Mouse (Mus musculus) NIH3T3 (cell line): ENCODE data around the gene Mtx1.
A peak's percentile ranks its signal among the peaks of the same experiment; 100 is the strongest.
"Not testable (repeated sequence)": the region's sequence is repeated elsewhere in the genome, so short reads cannot be mapped to it uniquely, and the experiment has no call there.

Experiments
- DNase-seq: peaks from one replicate; pipeline ENCODE4 v3.0.0-alpha.2; 2012; ENCODE audit warnings: low read depth

The Mtx1 gene

DNA sequence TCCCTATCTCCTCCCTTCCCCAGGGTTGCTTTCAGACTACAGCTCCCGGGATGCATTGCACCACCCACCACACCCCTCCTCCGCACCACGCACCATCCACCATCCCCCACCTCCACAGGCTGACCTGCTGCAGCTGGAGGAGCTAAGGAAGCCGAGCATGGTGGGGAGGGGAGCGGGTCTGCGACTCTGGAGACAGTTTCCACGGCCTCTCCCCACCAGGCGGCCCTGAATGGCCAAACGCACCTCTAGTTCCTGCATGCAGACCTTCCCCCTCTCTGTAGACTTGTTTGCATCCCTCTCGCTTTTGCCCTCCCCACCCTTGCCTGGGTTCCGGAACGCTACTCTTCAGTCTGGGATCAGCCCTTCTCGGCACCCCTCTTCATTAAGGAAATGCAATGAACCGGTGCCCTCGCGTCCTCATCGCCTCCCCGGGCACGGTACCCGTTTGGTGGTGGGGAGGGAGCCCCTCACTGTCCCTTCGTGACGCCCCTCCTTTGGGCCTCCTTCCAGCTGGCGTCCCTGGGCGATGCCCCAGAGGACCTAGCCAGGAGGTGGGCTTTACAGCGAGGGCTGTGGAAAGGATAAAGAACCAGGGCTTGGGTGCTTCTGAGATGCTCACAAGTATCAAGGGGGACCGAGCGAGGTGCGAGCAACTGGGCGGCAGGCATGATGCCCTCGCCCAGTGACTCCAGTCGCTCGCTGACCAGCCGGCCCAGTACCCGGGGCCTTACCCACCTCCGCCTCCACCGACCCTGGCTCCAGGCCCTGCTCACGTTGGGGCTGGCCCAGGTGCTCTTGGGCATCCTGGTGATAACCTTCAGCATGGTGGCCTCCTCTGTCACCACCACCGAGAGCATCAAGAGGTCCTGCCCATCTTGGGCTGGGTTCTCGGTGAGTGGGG is 43.6 kb downstream of the Mtx1 start, which contains the start of gene Fam189b:
Gene Fam189b (plus strand): TSS at position 86 of the 901 bp plus-strand sequence.
- no peak for DNase-seq

DNA sequence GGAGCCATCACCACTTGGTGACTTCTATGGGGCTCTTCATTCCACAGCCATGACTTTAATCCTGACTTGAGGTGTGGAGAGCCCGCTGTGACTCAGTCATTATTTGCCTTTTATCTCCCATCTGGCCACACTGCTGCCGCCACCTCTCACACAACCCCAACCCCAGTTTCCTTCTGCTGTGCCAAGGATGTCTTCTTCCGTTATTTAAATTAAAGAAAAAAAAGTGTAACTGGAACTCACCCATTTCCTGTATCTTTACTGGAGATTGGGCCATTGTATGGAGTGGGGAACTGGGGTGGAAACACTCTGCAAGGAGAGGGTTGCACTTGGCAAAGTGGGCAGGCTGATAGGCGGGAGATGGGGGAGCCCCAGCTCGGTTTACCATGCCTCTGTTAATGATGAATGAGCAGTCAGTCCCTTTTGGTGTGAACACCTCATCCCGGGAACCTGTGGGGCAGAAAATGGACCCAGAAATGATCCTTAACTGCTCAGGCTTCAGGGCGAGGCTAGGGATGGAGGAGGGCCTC is 44.3 kb downstream of the Mtx1 start:
- no peak for DNase-seq

DNA sequence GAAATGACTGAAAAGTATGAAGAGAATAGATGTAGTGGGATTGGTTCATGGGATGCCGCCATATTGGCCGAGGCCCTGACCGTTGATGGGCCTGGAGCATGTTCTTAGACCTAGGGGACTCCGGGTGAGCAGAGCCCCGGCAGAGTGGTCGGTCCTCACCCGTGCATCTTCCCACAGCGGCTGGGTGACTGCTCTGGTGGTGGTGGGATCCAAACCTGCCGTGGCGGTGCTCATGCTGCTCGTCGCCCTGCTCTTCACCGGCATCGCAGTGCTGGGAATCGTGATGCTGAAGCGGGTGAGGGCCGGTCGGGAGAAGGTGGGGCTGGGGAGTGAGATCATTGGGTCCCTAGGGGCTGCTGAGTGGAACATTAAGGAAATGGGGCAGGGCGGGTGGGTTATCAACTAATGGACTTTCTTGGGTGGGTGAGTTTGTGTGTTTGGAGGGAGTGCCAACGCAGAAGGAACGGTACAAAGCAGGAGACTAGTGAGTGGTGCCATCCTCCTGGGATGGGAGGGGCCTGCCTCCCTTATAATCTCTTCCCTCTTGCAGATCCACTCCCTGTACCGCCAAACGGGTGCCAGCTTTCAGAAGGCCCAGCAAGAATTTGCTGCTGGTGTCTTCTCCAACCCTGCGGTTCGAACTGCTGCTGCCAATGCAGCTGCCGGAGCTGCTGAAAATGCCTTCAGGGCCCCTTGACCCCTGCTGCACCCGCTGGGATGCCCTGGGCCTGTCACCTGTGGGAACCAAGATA is 45.0 kb downstream of the Mtx1 start:
- DNase-seq = no peak

DNA sequence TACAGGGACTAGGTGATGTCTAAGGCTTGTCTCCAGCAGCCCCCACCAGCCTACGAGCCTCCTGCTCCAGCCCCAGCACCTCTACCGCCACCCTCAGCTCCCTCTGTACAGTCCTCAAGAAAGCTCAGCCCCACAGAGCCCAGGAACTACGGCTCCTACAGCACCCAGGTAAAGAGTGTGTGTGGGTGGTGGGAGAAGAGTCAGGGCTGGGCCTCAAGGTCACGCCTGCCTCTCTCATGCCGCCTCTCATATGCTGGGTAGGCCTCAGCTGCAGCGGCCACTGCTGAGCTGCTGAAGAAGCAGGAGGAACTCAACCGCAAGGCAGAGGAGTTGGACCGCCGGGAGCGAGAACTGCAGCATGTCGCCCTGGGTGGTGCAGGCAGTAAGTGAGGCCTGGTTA is 47.8 kb downstream of the Mtx1 start:
- DNase-seq = no peak

DNA sequence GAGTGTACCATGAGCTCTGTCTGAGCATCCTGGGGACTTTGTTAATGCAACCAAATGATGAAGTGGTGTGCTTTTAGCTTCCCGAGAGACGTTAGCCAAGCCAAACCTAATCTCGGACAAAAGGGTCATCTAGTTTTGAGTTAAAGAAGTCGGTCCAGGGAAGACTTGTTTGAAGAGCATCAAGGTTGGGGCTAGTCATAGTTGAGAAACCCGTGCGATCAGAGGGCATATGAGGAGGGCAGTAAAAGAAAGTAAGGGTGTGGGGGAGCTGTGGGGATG is 48.8 kb downstream of the Mtx1 start:
- no peak for DNase-seq

DNA sequence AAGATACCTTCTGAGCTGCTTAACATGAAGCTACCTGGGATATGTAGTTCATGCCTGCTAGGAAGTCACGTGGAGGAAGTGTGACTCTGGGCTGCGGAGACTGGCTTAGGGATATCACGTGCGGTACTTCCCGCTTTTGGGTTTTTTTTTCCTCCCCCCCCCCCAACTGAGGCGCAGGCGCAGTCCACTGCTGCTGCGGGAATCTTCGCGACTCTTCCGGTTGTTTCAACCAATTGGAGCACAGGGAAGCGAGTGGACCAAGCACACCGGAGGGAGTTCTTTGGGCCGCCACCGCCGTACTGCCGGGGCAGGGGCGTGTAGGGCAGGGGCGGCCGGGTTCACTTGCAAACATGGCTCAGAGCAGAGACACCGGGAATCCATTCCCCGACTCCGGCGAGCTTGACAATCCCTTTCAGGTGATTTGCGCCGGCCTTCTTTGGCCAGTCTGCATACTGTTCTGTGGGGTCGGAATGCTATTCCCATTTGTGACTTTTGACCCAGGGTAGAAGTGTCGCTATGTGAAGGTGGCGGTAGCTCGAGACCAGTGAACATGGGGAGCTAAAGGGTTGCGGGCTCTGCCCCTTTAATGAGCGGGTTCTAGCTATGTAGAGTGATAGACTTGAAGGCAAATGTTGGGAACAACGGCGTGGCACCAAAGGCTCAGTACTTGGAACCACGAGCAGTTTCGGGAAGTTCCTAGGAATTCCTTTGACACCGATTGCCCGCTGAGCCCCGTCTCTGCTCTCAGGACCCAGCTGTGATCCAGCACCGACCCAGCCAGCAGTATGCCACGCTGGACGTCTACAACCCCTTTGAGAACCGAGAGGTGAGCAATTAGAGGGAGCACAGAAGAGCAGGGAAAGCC is 49.4 kb downstream of the Mtx1 start, which contains the start of gene Scamp3:
Gene Scamp3 (plus strand): TSS at position 232 of the 865 bp plus-strand sequence.
- DNase-seq = peak; percentile 97

DNA sequence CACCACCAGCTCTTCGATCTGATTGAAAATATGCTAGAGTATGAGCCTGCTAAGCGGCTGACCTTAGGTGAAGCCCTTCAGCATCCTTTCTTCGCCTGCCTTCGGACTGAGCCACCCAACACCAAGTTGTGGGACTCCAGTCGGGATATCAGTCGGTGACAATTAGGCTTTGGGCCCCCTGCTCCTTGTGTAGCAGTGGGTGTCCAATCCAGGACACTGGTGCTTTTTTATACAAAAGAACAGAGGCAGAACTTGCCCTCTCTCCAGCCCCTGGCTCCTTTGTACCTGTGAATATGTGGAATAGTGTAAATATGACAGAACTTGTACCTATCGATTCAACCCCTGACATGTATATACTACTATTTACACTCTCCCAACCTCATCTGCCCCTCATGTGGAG is 50.5 kb downstream of the Mtx1 start:
- no peak for DNase-seq

DNA sequence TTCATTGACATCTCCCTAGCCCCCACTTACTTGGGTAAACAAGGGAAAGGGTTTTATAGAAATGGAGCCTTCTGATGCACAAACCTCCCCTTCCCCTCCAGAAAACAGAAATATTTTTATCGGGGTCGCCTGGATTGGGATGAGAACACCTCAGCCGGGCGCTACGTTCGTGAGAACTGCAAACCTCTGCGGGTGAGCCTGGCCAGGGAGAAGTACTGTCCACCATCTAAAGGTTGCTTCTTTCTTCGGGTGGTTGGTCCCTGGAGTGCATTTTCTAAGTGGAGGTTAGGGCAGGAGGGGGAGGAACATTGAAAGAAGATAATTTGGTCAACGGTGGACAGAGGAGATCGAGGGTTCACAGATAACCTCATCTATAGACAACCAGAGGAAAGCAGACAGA is 51.3 kb downstream of the Mtx1 start:
- no peak for DNase-seq

DNA sequence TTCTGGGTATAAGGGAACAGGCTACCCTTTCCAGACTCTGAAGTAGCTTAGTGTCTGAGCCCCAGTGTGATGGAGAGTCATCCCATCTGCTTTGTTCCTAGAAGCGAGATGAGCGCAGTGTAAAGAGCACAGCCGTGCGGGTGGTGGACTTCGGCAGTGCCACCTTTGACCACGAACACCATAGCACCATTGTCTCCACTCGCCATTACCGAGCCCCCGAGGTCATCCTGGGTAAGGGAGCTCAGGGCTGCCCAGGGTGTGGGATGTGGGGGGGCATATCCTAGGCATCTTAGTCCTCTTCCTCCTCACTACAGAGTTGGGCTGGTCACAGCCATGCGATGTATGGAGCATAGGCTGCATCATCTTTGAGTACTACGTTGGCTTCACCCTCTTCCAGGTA is 52.0 kb downstream of the Mtx1 start:
- no peak for DNase-seq

DNA sequence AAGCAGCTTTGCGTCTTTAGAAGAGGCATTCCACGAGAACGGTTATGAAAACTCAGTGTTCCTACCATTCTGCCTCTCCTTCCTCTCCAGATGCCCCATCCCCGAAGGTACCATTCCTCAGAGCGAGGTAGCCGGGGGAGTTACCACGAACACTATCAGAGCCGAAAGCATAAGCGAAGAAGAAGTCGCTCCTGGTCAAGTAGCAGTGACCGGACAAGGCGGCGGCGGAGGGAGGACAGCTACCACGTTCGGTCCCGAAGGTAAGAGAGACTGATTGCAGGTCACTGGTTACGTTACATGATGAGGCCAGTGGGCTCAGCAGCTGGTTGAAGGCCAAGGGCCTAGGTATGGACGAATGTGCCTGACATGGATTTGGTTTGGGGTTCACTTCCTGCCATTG is 59.9 kb downstream of the Mtx1 start:
- DNase-seq = no peak

DNA sequence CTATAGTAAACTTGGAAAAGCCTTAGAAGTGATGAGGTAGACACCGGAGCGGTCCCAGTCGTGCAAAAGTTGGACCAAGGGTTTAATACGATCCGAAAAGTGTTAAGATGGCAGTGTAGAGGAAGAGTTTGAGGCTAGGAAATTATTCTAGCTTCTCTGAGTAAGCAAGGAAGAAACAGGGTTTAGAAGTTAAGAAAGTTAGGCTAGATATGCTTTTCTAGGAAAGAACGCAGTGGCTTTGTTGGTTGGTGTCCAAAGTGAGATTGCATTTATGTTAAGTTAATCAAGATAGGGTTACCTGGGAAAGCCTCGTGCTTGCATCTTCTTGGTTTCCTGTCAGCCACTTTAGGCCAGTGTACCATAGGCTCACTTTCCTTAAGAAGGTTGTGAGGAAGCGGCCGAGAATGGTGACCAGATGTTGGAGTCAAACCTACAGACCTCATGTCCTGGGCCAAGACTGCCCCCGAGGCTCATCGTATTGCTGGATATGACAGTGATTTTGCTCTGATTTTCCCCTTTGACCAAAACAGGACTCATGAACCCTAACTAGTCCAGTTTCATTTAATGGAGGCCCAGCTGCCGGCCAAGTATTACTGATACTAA is 61.5 kb downstream of the Mtx1 start:
- peak; percentile 20 for DNase-seq

DNA sequence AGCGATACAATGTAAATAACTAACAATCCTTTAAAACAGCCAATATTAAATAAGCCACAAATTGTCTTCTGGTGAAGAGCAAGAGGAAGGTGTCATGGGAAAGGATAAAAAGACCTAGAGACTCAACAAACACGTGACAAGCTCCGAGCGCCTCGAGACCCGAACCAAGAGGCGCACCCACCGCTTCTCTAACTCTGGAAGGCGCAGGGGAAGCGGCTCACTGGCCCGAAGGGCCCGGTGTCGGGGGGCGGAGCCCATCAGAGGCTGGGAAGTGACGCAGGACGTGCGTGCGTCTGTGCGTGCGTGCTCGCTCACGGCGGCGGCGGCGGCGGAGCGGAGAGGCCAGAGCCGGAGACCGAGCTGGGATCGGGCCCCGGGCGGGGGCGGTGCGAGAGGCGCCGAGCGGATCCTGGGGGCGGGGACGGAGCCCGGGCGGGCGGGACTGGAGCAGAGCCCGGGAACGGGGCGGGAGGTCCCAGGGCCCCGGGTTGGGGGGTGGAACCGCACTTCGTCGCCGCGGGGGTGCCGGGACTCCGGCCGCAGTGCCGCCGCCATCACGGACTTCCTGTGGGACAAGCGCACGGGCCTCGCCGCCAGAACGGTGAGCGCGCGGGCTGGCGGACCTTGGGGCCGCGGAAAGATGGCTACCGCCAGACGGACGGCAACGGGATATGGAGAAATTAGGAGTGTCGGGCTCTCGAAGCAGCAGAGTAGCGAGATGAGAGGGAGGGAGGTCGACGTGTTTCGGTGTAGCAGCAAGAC is 62.2 kb downstream of the Mtx1 start, which contains the start of gene Clk2:
Gene Clk2 (plus strand): TSS at position 290 of the 762 bp plus-strand sequence.
- peak; percentile 96 for DNase-seq

DNA sequence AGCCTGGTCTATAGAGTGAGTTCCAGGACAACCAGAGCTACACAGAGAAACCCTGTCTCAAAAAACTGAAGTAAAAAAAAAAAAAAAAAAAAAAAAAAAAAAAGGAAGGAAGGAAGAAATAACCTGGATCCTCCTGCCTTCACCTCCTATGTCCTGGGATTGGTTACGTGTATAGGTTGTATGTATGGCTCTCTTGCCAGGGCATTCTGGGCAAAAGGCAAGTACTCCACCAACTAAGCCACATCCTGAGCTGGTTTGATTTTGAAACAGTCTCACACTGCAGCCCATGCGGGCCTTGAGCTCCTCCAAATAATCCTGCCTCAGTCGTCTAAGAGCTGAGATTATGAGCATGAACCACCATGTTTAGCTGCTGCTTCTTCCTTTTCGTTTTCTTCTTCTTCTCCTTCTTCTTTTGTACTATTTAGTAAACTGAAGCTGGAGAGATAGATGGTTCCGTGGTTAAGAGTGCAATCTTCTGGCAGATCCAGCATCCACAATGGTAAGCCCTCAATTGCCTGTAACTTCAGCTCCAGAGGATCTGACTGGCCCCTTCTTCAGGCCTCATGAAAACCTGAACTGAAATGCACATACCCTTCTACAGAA is 63.1 kb downstream of the Mtx1 start:
- DNase-seq = no peak

DNA sequence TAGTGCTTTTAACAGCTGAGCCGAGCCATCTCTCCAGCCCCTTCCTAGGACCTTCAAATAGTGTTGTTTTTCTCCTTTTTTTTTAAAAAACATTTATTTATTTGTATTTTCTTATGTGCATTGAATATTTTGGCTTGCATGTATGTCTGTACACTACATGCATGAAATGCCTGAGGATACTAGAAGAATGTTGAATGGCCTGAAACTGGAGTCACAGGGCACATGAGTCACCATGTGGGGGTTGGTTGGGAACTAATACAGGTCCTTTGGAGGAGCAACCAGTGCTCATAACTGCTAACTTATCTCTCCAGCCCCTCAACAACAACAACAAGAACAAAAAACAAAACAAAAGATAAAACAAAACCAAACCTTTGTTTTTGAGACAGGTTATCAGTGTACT is 63.8 kb downstream of the Mtx1 start:
- peak; percentile 88 for DNase-seq

DNA sequence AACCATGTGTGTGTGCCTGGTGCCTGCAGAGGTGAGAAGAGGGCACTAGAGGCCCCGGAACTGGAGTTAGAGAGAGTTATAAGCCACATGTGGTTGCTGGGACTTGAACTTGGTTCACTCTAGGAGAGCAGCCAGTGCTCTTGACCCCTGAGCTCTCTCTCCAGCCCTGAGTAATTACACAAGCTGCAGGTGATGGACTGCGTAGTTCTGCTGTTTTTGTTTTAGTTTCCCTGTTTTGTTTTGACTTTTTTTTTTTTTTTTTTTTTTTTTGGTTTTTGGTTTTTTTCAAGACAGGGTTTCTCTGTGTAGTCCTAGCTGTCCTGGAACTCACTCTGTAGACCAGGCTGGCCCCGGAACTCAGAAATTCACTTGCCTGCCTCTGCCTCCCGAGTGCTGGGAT is 65.1 kb downstream of the Mtx1 start:
- no peak for DNase-seq

DNA sequence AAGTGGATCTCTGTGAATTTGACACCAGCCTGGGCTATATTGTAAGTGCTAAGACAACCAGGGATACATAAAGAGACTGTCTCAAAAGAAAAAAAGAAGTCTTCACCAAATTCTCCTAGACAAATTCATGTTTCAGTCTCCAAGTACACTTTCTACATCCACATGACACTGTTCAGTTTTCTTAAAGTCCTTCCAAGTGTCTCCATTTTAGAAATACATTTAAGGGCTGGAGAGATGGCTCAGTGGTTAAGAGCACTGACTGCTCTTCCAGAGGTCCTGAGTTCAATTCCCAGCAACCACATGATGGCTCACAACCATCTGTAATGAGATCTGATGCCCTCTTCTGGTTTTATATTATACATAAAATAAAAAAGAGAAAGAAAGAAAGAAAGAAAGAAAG is 65.7 kb downstream of the Mtx1 start:
- DNase-seq = not testable (repeated sequence)

DNA sequence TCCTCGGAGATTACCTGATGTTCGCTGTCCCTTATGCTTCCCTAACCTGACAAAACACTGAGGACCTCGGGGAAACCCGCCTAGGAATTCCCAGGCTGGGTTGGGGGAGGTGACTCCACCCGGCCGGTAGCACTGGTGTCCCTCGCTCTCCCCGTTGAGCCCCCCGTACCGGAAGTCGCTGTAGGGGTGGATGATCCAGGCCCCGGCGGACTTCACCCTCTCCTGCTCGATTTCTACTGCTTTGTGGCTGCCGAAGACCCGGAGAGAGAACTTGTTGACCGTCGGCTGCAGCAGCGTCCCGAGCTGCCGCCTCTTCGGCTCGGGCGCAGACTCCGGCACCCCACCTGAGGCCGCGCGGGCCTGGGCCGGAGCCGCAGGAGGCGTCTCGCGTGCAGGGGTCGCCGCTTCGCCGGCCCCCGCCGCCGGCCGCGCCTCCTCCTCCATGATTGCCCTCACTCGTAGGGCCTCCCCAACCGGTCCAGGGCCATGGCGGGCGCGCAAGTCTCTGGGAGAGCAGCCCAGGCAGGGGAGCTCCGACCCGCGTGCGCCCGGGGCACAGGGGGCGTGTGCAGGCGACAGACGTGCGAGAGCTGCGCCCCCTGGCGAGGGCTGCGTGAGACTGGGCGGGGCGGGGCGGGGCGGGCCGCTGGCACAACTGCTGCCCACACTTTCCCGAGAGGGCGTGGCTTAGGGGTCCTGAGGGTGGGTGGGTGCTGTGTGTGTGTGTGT is 67.1 kb downstream of the Mtx1 start, which contains the start of gene Hcn3:
Gene Hcn3 (minus strand): TSS at position 581 of the 729 bp plus-strand sequence.
- DNase-seq = peak; percentile 85

DNA sequence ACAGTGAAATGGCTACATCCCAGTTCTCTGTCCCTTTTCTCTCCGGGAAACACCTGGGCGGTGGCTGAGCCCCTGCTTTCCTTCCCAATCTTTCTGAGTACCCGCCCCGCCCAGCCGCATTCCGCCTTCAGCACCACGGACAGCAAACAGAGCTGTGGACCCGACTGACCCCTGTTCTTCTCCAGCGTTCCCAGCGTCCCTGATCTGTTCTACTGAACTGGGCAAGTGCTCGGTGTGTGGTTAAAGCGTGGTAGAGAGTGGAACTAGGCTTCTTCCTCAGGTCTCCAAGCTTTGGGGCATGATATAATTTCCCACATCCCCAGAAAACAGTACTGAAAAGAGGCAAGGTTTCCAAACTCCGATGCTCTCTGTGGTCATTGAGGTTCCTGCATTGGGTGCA is 67.7 kb downstream of the Mtx1 start:
- peak; percentile 72 for DNase-seq
